Mouse (Mus musculus) heart, adult 18-20 months (tissue): ENCODE measurements around the gene Scamp2. TPM values are rescaled to one million over a fixed set of nuclear protein-coding genes. Genes with fewer than 3 reads are reported as not detected.

Experiments
- DNase-seq, 2 experiments: peaks; one replicate each; pipeline ENCODE4 v3.0.0; 2021 to 2022; ENCODE audit warnings: mixed read lengths in 1 of 2
- total RNA-seq, 2 experiments: library from RNA; stranded (reverse); gene quantifications; 2 replicates each; pipeline ENCODE4 v1.2.3; 2021

The Scamp2 gene
- total RNA-seq, 2 experiments from 2014 or later = 24.2 to 28.5 TPM

- no peak for DNase-seq
Measured at GRCm38 (mm10) chr9:57628717-57629116, 68.0 kb downstream of the Scamp2 start.

- DNase-seq = peak; percentile 78 to 92
Measured at GRCm38 (mm10) chr9:57629118-57629874, 68.6 kb downstream of the Scamp2 start.

GRCm38 (mm10) chr9:57633481-57634024, 72.8 kb downstream of the Scamp2 start:
- no peak for DNase-seq

GRCm38 (mm10) chr9:57637272-57637671, 76.5 kb downstream of the Scamp2 start:
- no peak for DNase-seq

- peak; percentile 68 to 78 for DNase-seq
Measured at GRCm38 (mm10) chr9:57637741-57638322, 77.1 kb downstream of the Scamp2 start.

Other genes starting within 250 kb of the Scamp2 start
- gene Ppcdc, start 120.8 kb upstream of the Scamp2 start, total RNA-seq = 1 to 10 TPM; 7.8 to 8.6 TPM
- 1 to 10 TPM; 5.7 TPM for gene Scamp5, start 92.9 kb upstream of the Scamp2 start, total RNA-seq
- 1 to 10 TPM in 1 of 2 experiments, under 1 TPM in 1; 0.92 to 2.0 TPM for gene Rpp25, start 56.9 kb upstream of the Scamp2 start, total RNA-seq
- gene Cox5a, start 39.7 kb upstream of the Scamp2 start, total RNA-seq = 1,000 to 10,000 TPM; 2,577 to 2,715 TPM
- 1 to 10 TPM; 8.1 to 9.2 TPM for gene Fam219b, start 23.4 kb upstream of the Scamp2 start, total RNA-seq
- 100 to 1,000 TPM; 118 to 140 TPM for gene Mpi, start 8.2 kb upstream of the Scamp2 start, total RNA-seq
- 1 to 10 TPM; 8.6 to 9.3 TPM for gene Ulk3, start 28.5 kb downstream of the Scamp2 start, total RNA-seq
- not detected for gene Cplx3, start 45.3 kb downstream of the Scamp2 start, total RNA-seq
- gene Lman1l, start 59.8 kb downstream of the Scamp2 start, total RNA-seq = under 1 TPM; 0.15 to 0.23 TPM
- 10 to 100 TPM; 23.7 to 30.6 TPM for gene Csk, start 92.7 kb downstream of the Scamp2 start, total RNA-seq
- gene Cyp1a2, start 122.8 kb downstream of the Scamp2 start, total RNA-seq = not detected
- under 1 TPM; 0.15 to 0.39 TPM for gene Cyp1a1, start 127.0 kb downstream of the Scamp2 start, total RNA-seq
- 1 to 10 TPM; 4.7 to 6.6 TPM for gene Edc3, start 147.6 kb downstream of the Scamp2 start, total RNA-seq
- gene Clk3, start 204.9 kb downstream of the Scamp2 start, total RNA-seq = 10 to 100 TPM; 21.3 to 29.0 TPM